Mouse (Mus musculus) adipocyte (in vitro differentiated cells): Measurements from ENCODE around the gene AC124108.1.
A peak's percentile ranks its signal among the peaks of the same experiment; 100 is the strongest.
"Not testable (repeated sequence)": the region's sequence is repeated elsewhere in the genome, so short reads cannot be mapped to it uniquely, and the experiment has no call there.

Experiments
- DNase-seq: peaks from one replicate; pipeline ENCODE4 v3.0.0-alpha.2; 2016; ENCODE audit warnings: low spot score

Gene AC124108.1

GRCm38 (mm10) chr1:132191093-132191785, at the start of gene AC124108.1, which contains the start of gene Lemd1:
AC124108.1 (plus strand) TSS chr1:132191457.
Lemd1 (plus strand) TSS chr1:132191431.
- no peak for DNase-seq

GRCm38 (mm10) chr1:132141753-132142152, 49.5 kb upstream of the AC124108.1 start:
- no peak for DNase-seq

- DNase-seq = no peak
Observed at GRCm38 (mm10) chr1:132143079-132143478, 48.2 kb upstream of the AC124108.1 start.

GRCm38 (mm10) chr1:132143730-132144129, 47.5 kb upstream of the AC124108.1 start:
- DNase-seq = no peak

- no peak for DNase-seq
Observed at GRCm38 (mm10) chr1:132144223-132144622, 47.0 kb upstream of the AC124108.1 start.

GRCm38 (mm10) chr1:132144837-132145236, 46.4 kb upstream of the AC124108.1 start:
- DNase-seq = no peak

- peak; percentile 75 for DNase-seq
Observed at GRCm38 (mm10) chr1:132145973-132146685, 45.1 kb upstream of the AC124108.1 start.

GRCm38 (mm10) chr1:132149410-132149809, 41.8 kb upstream of the AC124108.1 start:
- no peak for DNase-seq

- no peak for DNase-seq
Observed at GRCm38 (mm10) chr1:132150171-132150570, 41.1 kb upstream of the AC124108.1 start.

- no peak for DNase-seq
Observed at GRCm38 (mm10) chr1:132150817-132151601, 40.2 kb upstream of the AC124108.1 start.

GRCm38 (mm10) chr1:132151908-132152307, 39.3 kb upstream of the AC124108.1 start:
- no peak for DNase-seq

- no peak for DNase-seq
Observed at GRCm38 (mm10) chr1:132153086-132153690, 38.1 kb upstream of the AC124108.1 start.

GRCm38 (mm10) chr1:132153691-132154090, 37.6 kb upstream of the AC124108.1 start:
- DNase-seq = no peak

- peak; percentile 94 for DNase-seq
Observed at GRCm38 (mm10) chr1:132155737-132156136, 35.5 kb upstream of the AC124108.1 start.

- DNase-seq = peak; percentile 78
Observed at GRCm38 (mm10) chr1:132157016-132157781, 34.1 kb upstream of the AC124108.1 start.

GRCm38 (mm10) chr1:132157808-132158207, 33.4 kb upstream of the AC124108.1 start:
- no peak for DNase-seq

GRCm38 (mm10) chr1:132158741-132159140, 32.5 kb upstream of the AC124108.1 start:
- DNase-seq = no peak

- no peak for DNase-seq
Observed at GRCm38 (mm10) chr1:132159681-132160080, 31.6 kb upstream of the AC124108.1 start.

GRCm38 (mm10) chr1:132161211-132161880, 29.9 kb upstream of the AC124108.1 start:
- DNase-seq = no peak

- not testable (repeated sequence) for DNase-seq
Observed at GRCm38 (mm10) chr1:132162618-132163017, 28.6 kb upstream of the AC124108.1 start.
